Mouse (Mus musculus): ENCODE measurements around the gene Abcg1.

- TF ChIP-seq CTCF (IDR thresholded peaks at IDR 0.05; ENCODE audit: low read depth) (no peak), EP300 (IDR thresholded peaks at IDR 0.05; ENCODE audit: low read depth) (no peak)
These were observed 29.8 kb upstream of the Abcg1 start for GRCm38 (mm10) chr17:31027723-31028122.
